Mouse (Mus musculus) cerebellum, postnatal 4 days (tissue): Measurements from ENCODE around the gene Olfr1126.
"Not testable (repeated sequence)": the region's sequence is repeated elsewhere in the genome, so short reads cannot be mapped to it uniquely, and the experiment has no call there.

ENCODE experiments used
- DNase-seq, 2 experiments: peaks; one replicate each; pipeline ENCODE4 v3.0.0; 2022; ENCODE audit warnings: low spot score in 2 of 2, mixed read lengths in 1 of 2

Gene Olfr1126

GRCm38 (mm10) chr2:87453662-87454061 lies at the start of gene Olfr1126:
Gene Olfr1126, plus strand, starts transcription at chr2:87453962.
- no peak for DNase-seq

DNA sequence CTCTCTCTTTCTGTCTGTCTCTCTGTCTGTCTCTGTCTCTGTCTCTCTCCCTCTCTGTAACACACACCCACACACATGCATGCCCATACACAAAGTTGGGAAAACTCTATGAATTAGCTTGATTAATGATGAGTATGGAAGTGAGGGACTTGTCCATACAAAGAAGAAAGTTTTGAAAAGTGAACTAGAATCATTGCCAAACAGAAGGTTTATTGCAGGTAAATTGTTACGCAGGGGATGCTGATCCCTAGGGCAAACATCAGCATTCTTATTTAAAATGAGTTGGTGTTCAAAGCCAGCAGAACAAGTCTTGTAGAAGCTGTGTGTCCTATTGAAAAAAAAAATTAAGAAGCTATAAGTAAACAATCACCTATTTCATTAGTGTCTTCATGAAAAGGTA lies 37.4 kb upstream of the Olfr1126 start, which contains the start of gene Olfr1123:
Olfr1123 (plus strand) TSS at position 301 of the 400 bp plus-strand sequence.
- no peak for DNase-seq

- no peak for DNase-seq
Observed at GRCm38 (mm10) chr2:87429975-87430374, 23.8 kb upstream of the Olfr1126 start, which contains the start of gene Olfr1124. Gene Olfr1124, plus strand, starts transcription at chr2:87430275.

GRCm38 (mm10) chr2:87437731-87438130 lies 16.0 kb upstream of the Olfr1126 start:
- DNase-seq: no peak

DNA sequence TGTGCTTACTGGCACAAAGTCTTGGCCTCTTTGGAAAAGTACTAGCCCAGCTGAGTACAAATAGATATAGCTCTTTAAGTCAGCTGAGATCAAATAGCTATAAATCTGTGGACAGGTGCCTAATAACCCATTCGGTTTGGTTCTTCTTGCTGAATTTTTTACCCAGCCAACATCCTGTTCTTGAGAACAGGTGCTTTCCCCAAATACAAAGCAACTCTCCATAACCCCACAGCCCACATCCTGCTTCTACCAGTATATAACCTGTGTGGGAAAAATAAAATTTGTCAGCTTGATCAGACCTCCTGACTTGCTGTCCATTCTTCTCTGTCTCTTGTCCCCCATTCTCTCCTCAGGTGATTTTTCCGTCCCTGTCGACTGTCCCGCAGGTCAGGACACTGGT lies 8.0 kb downstream of the Olfr1126 start:
- DNase-seq: no peak

DNA sequence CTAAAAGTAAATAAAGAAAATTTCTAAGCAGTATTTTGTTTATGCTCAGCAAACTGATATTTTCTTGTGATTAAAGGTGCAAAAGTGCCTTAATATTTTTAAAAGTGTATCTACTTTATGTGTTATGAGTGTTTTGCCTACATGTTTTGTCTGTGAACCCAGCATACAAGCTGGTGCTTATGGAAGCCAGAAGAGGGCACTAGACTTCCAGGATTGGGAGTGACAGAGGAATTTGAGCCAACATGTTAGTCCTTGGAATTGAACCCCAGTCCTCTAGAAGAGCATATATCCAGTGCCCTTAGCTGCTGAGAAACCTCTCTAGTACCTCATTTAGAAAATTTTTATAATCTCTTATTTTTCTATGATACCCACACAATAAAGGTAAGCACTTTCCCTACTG lies 26.4 kb downstream of the Olfr1126 start:
- no peak for DNase-seq

- DNase-seq: no peak
Observed at GRCm38 (mm10) chr2:87481158-87481557, 27.4 kb downstream of the Olfr1126 start.

DNA sequence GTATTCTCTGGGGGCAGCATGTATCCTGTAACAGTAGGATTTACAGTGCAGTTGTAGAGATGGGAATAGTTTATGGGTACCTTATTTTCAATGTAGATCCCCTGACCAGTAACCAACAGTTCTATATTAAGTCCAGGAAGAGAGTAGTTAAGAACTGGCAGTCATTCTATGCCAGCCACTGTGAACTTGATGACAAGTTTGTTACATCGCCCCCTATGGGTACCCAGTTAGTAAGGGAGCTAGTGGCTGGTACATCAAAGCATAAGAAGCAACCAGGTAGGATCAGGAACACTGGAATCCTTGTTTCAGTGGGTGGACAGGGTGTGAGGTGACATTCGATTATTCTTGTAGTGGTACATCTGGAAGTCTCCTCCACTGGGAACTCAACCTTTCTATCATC lies 28.5 kb downstream of the Olfr1126 start:
- DNase-seq: no peak

GRCm38 (mm10) chr2:87496993-87497392 lies 43.2 kb downstream of the Olfr1126 start, which contains the start of gene Pramel7:
Gene Pramel7, minus strand, starts transcription at chr2:87497093.
- DNase-seq: not testable (repeated sequence)

- DNase-seq: no peak
Observed at GRCm38 (mm10) chr2:87506265-87506664, 52.5 kb downstream of the Olfr1126 start, which contains the start of gene Pramel6. Gene Pramel6, plus strand, starts transcription at chr2:87506565.
